Mouse (Mus musculus): Measurements from ENCODE around the gene Tmem95. TPM values are rescaled to one million over a fixed set of nuclear protein-coding genes. Genes with fewer than 3 reads are reported as not detected.
"Not testable (repeated sequence)": the region's sequence is repeated elsewhere in the genome, so short reads cannot be mapped to it uniquely, and the experiment has no call there.

Gene Tmem95
- total RNA-seq, 2 experiments from 2014 or later = not detected

DNA sequence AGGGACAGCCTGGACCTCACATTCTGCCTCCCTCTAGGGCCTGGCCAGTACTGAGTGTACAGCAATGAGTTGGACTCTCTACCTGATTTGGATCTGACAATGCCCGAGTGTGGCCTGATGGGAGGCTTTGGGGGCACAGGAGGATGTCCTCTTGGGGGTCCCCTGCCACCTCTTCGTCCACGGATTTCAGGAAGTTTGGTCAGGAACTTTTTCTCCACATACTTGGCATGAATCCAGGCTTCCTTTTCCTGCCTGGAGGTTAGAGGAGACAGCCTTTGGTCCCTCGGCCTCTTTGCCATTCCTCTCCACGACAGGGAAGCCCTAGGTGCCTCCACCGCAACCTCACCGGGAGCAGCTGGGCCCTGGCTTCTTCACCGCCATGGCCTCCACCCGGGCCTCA is 6.4 kb upstream of the Tmem95 start:
- DNase-seq (ENCODE audit: low spot score in 2 of 2) = no peak
- intact Hi-C loops (cut with DNase I) = no loop called here

GRCm38 (mm10) chr11:69883527-69884151 is 5.8 kb upstream of the Tmem95 start:
- no peak for DNase-seq (ENCODE audit: low spot score in 2 of 2)
- intact Hi-C loops (cut with DNase I) = no loop called here

GRCm38 (mm10) chr11:69883066-69883465 is 5.2 kb upstream of the Tmem95 start:
- intact Hi-C loops (cut with DNase I) = no loop called here
- DNase-seq (ENCODE audit: low spot score in 2 of 2) = no peak

DNA sequence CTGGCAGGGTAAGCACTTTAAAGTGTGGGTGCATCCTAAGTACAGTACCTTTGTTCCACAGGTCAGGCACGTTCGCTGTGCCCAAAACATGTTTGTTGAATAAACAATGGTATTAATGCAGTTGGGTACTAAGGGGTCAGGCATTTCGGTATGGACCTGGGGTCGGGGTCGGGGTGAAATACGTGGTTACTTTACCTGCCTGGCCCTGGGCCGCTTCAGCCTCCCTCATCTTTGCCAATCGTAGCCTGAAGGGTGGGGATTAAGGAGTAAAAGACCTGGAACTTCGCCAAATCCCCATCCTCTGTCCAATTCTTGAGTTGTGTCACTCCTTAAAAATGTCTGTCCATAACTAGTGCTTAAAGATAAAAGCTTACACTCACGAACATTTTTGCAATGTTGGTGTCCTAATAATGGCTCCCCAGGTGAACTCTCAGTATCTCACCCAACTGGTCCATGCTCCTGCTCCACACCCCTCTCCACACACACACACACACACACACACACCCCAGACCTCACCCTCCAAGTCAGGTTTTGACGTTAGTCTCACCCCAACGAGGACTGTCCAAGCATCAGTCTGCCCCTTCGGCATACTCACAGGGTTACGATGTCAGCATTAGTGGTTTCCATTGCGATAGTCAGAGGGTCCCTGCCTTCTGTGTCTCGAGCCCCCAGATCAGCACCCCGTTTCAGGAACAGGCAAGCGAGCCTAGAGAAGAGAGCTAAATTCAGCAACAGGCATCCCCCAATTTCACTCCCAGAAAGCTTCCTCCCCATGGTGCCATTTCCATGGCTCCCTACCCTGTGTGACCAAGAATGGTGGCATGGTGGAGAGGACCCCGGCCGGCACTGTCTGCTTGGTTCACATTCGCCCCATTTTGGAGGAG is 4.2 kb upstream of the Tmem95 start:
- intact Hi-C loops (cut with DNase I) = no loop called here
- DNase-seq (ENCODE audit: low spot score in 2 of 2) = no peak

GRCm38 (mm10) chr11:69880853-69881603 is 3.2 kb upstream of the Tmem95 start, which contains the start of gene Kctd11:
Gene Kctd11 (minus strand): TSS chr11:69881406.
- DNase-seq (ENCODE audit: low spot score in 2 of 2) = peak in 1 of 2 experiments; percentile 62
- intact Hi-C loops (cut with DNase I) = no loop called here

GRCm38 (mm10) chr11:69880506-69880852 is 2.7 kb upstream of the Tmem95 start:
- intact Hi-C loops (cut with DNase I) = no loop called here
- DNase-seq (ENCODE audit: low spot score in 2 of 2) = peak; percentile 48 to 55

- no peak for DNase-seq (ENCODE audit: low spot score in 2 of 2)
- intact Hi-C loops (cut with DNase I) = loop anchor here (5.0 to 10.0 kb wide), 2 partner anchors 77 to 195 kb away; partner anchors contain the start of genes Fgf11, Senp3 and Tnfsf13
Observed at GRCm38 (mm10) chr11:69879711-69880110, 1.9 kb upstream of the Tmem95 start.

DNA sequence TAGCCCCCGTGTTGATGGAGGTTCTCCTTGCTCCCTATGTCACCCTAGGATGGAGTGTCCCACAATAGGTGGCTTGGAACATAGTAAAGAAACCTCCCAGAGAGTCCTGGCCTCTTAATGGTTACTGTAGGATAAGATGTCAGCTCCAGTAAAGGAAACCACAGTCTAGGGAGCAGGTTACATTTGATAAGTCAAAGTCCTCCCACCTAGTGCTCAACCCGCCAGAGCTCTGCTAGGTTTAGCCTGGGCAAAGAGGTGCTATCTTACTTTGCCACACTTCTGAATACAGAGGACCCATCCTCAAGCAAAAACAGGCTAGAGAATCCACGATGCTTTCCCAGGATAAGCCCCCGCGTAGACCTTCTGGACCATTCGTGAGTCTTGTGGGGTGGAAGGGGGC is 1.1 kb upstream of the Tmem95 start:
- intact Hi-C loops (cut with DNase I) = loop anchor here (5.0 to 10.0 kb wide), 2 partner anchors 77 to 194 kb away; partner anchors contain the start of genes Fgf11, Senp3 and Tnfsf13
- no peak for DNase-seq (ENCODE audit: low spot score in 2 of 2)

- intact Hi-C loops (cut with DNase I) = loop anchor here (5.0 to 10.0 kb wide), 2 partner anchors 76 to 194 kb away; partner anchors contain the start of genes Fgf11, Senp3 and Tnfsf13
Observed at GRCm38 (mm10) chr11:69878399-69878798, 581 bp upstream of the Tmem95 start.

DNA sequence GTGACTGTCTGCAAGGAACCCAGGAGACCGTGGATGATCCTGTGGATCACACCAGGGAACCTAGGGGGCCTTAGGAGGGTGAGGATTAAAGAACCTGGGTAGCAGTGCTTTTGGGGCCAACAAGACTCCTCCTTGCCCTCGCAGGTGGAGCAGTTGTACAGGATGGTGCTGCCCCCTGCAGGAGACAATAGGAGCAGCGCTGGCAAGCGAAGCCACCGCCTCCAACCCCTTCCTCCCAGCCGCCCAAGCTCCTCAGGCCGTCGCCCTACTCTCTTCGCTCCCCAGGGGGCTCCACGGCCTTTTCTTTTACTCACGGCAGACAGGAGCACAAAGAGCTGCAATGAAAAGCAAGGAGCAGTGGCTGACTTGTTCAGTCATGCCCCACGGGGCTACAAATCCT is 951 bp downstream of the Tmem95 start:
- DNase-seq (ENCODE audit: low spot score in 2 of 2) = peak; percentile 75 to 84
- intact Hi-C loops (cut with DNase I) = loop anchor here (5.0 to 10.0 kb wide), 2 partner anchors 75 to 192 kb away; partner anchors contain the start of genes Fgf11, Senp3 and Tnfsf13

More at GRCm38 (mm10) chr11:69878399-69878798, 581 bp upstream of the Tmem95 start:
- no peak for DNase-seq (ENCODE audit: low spot score in 2 of 2)

DNA sequence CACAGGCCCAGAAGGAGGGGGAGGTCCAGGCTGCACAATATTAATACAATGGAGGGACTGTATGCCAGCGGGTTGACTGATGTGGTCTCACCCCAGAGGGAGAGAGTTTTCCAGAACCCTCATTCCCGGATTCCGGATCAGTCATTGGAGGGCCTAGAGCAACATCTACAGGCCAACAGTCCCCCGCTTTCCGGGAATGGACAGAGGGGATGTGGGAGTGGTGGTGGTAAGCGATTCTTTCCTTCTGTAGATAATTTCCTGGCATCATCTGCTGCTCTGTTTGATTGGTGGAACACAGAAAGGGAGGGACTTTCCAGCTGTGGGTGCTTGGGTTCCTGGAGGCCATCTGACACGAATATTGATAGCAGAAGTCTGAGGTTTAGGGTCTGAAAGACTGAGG is 1.6 kb downstream of the Tmem95 start:
- intact Hi-C loops (cut with DNase I) = loop anchor here (5.0 to 10.0 kb wide), 2 partner anchors 74 to 191 kb away; partner anchors contain the start of genes Fgf11, Senp3 and Tnfsf13
- peak in 1 of 2 experiments; percentile 32 for DNase-seq (ENCODE audit: low spot score in 2 of 2)

GRCm38 (mm10) chr11:69872451-69872850 is 5.4 kb downstream of the Tmem95 start:
- intact Hi-C loops (cut with DNase I) = loop anchor here (10.0 kb wide), 1 partner anchor 188 kb away; the partner anchor contains the start of genes Senp3 and Tnfsf13
- no peak for DNase-seq (ENCODE audit: low spot score in 2 of 2)

GRCm38 (mm10) chr11:69871822-69872221 is 6.0 kb downstream of the Tmem95 start:
- DNase-seq (ENCODE audit: low spot score in 2 of 2) = no peak
- intact Hi-C loops (cut with DNase I) = loop anchor here (10.0 kb wide), 1 partner anchor 187 kb away; the partner anchor contains the start of genes Senp3 and Tnfsf13

DNA sequence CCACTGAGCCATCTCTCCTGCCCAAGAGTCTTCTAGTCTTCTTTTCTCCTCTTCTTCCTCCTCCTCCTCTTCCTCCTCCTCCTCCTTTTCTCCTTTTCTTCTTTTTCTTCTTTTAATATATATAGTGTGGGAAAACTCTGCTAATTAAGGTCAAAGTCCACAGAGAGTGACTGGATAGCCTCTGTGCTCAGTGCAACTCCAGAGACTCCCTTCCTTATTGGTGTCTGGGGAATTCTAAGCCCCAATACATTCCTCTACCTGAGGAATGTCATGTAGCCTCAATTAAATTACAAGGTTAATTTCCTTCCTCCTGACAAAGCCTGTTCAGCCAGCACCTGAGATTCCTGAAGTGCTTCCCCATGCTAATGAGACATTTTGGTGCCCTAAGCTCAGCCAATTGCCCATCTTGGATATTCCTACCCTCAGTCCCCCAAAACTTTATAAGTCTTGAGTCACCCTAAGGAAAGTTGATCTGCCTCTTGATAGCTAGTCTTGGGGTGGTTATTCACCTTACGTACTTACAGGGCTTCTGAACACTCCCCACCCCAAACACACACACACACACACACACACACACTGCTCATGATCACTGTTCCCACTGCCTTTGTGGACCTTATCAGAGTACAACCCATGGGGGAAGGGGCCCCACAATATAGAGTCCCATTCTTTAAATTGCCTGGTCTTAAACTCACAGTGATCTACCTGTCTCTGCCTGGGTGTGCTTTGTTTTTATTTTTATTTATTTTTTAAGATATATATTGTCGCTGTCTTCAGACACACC is 7.3 kb downstream of the Tmem95 start:
- intact Hi-C loops (cut with DNase I) = loop anchor here (10.0 kb wide), 1 partner anchor 186 kb away; the partner anchor contains the start of genes Senp3 and Tnfsf13
- no peak for DNase-seq (ENCODE audit: low spot score in 2 of 2)

DNA sequence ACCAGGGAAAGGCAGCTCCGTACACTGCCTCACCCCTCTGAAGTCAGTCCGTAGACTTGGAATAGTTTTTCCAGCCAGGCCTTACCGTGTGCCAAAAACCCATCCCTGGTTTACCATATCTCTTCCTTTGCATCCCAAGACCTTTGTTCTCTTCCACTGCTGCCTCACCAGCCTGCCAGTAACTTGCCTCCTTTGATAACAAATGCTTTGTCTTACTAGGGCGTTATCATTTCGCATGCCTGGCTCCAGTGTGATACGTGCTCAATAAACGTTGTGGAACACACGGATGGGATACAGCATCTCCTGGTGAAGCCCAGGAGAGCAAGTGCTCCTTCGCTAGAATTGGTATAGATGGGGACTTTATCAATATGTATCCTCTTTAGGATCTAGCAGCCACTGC is 10.5 kb downstream of the Tmem95 start:
- intact Hi-C loops (cut with DNase I) = no loop called here

DNA sequence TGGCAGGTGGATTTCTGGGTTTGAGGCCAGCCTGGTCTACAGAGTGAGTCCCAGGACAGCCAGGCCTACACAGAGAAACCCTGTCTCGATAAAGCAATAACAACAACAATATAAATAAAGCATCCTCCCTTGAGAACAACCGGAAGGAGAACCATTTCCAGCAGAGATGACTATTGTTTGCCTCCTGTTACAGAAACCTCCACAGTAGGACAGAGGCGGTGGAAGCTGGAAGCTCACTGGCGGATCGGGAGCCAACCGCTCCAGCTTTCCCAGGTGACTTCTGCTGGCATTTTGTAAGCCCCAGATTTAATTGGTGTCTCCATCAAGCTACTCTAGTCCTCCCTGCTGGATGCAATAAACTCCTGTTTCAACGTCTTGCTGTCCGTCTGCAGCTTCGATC is 12.3 kb downstream of the Tmem95 start:
- DNase-seq (ENCODE audit: low spot score in 2 of 2) = no peak
- intact Hi-C loops (cut with DNase I) = no loop called here

More for the DNA sequence above, 10.5 kb downstream of the Tmem95 start:
- DNase-seq (ENCODE audit: low spot score in 2 of 2) = no peak

DNA sequence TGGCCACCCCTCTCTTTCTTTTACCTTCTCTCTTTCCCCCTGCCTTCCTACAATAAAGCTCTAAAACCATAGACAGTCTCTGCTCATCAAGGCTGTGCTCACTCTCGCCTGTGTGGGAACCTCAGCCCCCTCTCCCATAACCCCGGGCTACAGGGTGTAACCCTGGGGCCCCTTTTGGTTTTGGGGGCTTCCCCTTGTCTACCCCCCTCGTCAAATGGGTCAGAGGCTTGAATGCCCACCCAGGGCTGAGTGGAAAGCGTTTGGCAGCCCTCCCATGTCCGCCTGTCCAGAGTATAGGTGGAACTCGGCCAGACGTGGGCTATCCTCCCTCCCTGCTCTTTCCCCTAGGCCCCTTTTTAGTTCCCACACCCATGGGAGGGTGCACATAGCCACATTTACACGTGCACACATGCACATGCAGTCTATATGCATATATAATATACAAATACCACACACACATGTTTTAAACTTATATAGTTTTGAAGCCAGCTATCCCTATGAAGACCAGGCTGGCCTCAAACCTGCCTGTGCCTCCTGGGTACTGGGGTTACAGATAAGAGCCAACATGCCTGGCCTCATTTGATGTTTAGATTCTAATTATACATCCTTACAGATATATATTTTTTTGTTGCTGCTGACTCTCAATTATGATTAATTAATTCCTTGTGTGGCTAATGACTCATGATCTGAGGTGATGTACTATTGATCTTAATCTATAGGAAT is 13.5 kb downstream of the Tmem95 start:
- intact Hi-C loops (cut with DNase I) = no loop called here
- no peak for DNase-seq (ENCODE audit: low spot score in 2 of 2)

GRCm38 (mm10) chr11:69863729-69864128 is 14.1 kb downstream of the Tmem95 start:
- intact Hi-C loops (cut with DNase I); DNase-seq (ENCODE audit: low spot score in 2 of 2): not testable (repeated sequence)

Measured in left cerebral cortex, postnatal 14 days (tissue).